Mouse (Mus musculus): ENCODE measurements around the gene Vkorc1l1. TPM values are rescaled to one million over a fixed set of nuclear protein-coding genes. Genes with fewer than 3 reads are reported as not detected.

The Vkorc1l1 gene
- polyA plus RNA-seq, 1 experiment from 2014 or later: 14.5 TPM

GRCm38 (mm10) chr5:130003229-130003628 is 61.5 kb downstream of the Vkorc1l1 start:
- peaks cover 8 to 13% of the 10 kb centered on the region in 2 experiments for H3K4me1 ChIP-seq (ENCODE audit: control insufficient read depth in 2 of 2, insufficient read depth in 2 of 2, low read length in 2 of 2)
- H3K4me3 ChIP-seq (ENCODE audit: control insufficient read depth in 1 of 2, insufficient read depth in 1 of 2, low read depth in 1 of 2, low read length in 2 of 2): peak overlapping the region; percentile 60 to 87; a peak in 3 of 4 replicates
- peak overlapping the region; percentile 82 for H3K9ac ChIP-seq (ENCODE audit: low read length)
- H3K27me3 ChIP-seq (ENCODE audit: control insufficient read depth, insufficient read depth, low read length): no peaks in the 10 kb centered on the region
- 0 out of 2 replicates have a peak, but pooled peaks cover 5% of the 10 kb centered on the region for H3K36me3 ChIP-seq (ENCODE audit: control insufficient read depth, insufficient read depth, low read length)
- 50% methylated on average over 7 of the region's 7 CpGs for WGBS
- H3K9me3 ChIP-seq (ENCODE audit: control insufficient read depth, low read length): peaks cover 11% of the 10 kb centered on the region; the same call in 1 of the 2 replicates
- no peak for ATAC-seq (ENCODE audit: insufficient number of reproducible peaks, insufficient read depth, low FRiP score, low read depth)
- H3K4me2 ChIP-seq (ENCODE audit: low read length): peak overlapping the region; percentile 89
- H3K27ac ChIP-seq (replicated peaks in 1 of 2; ENCODE audit: control insufficient read depth in 1 of 2, insufficient read depth in 1 of 2, low read depth in 2 of 2, low read length in 2 of 2): peak overlapping the region; percentile 65 to 88

GRCm38 (mm10) chr5:130007344-130007743 is 65.6 kb downstream of the Vkorc1l1 start:
- Histone ChIP-seq H3K4me2 (ENCODE audit: low read length) (no peak overlapping the region), H3K27ac (replicated peaks in 1 of 2; ENCODE audit: control insufficient read depth in 1 of 2, insufficient read depth in 1 of 2, low read depth in 2 of 2, low read length in 2 of 2) (no peak overlapping the region), H3K9me3 (ENCODE audit: control insufficient read depth, low read length) (peaks cover 20% of the 10 kb centered on the region), H3K4me3 (ENCODE audit: control insufficient read depth in 1 of 2, insufficient read depth in 1 of 2, low read depth in 1 of 2, low read length in 2 of 2) (no peak overlapping the region), H3K9ac (ENCODE audit: low read length) (no peak overlapping the region), H3K27me3 (ENCODE audit: control insufficient read depth, insufficient read depth, low read length) (no peaks in the 10 kb centered on the region), H3K36me3 (ENCODE audit: control insufficient read depth, insufficient read depth, low read length) (no peaks in the 10 kb centered on the region; the same call in 1 of the 2 replicates), H3K4me1 (ENCODE audit: control insufficient read depth in 2 of 2, insufficient read depth in 2 of 2, low read length in 2 of 2) (peaks cover 4 to 7% of the 10 kb centered on the region in 2 experiments)
- no peak for ATAC-seq (ENCODE audit: insufficient number of reproducible peaks, insufficient read depth, low FRiP score, low read depth)
- WGBS: 89% methylated on average over 1 of the region's 1 CpGs

DNA sequence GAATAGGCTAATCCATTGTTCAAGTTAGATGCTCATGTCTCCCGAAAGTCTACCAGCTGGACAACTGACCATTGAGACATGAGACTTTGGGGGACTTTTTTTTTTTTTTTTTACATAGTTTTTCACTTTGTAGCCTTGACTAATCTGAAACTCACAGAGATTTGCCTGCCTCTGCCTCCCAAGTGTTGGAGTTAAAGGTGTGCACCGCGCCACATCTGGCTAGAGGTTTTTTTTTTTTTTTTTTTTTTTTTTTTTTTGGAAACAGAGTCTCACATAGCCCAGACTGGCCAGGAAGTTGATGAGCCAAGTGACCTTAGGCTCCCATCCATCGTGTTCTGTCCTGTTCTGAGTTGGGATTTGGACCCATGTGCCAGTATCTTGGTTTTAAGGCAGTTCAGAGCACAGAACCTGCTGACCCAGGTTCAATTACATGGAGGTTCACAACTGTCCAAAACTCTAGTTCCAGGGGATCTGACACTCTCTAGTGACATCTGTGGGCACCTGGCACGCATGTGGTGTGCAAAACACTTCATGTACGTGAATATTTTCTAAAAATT is 66.3 kb downstream of the Vkorc1l1 start:
- Histone ChIP-seq H3K27me3 (ENCODE audit: control insufficient read depth, insufficient read depth, low read length) (no peaks in the 10 kb centered on the region), H3K4me1 (ENCODE audit: control insufficient read depth in 2 of 2, insufficient read depth in 2 of 2, low read length in 2 of 2) (peaks cover 3 to 4% of the 10 kb centered on the region in 2 experiments), H3K4me2 (ENCODE audit: low read length) (no peak overlapping the region), H3K27ac (replicated peaks in 1 of 2; ENCODE audit: control insufficient read depth in 1 of 2, insufficient read depth in 1 of 2, low read depth in 2 of 2, low read length in 2 of 2) (no peak overlapping the region), H3K4me3 (ENCODE audit: control insufficient read depth in 1 of 2, insufficient read depth in 1 of 2, low read depth in 1 of 2, low read length in 2 of 2) (no peak overlapping the region), H3K9ac (ENCODE audit: low read length) (no peak overlapping the region), H3K9me3 (ENCODE audit: control insufficient read depth, low read length) (peaks cover 20% of the 10 kb centered on the region), H3K36me3 (ENCODE audit: control insufficient read depth, insufficient read depth, low read length) (no peaks in the 10 kb centered on the region; the same call in 1 of the 2 replicates)
- no peak for ATAC-seq (ENCODE audit: insufficient number of reproducible peaks, insufficient read depth, low FRiP score, low read depth)
- 74% methylated on average over 6 of the region's 6 CpGs for WGBS

GRCm38 (mm10) chr5:130009784-130010183 is 68.0 kb downstream of the Vkorc1l1 start:
- no peak for ATAC-seq (ENCODE audit: insufficient number of reproducible peaks, insufficient read depth, low FRiP score, low read depth)
- no peaks in the 10 kb centered on the region for H3K4me1 ChIP-seq (ENCODE audit: control insufficient read depth in 2 of 2, insufficient read depth in 2 of 2, low read length in 2 of 2)
- peaks cover 15% of the 10 kb centered on the region for H3K9me3 ChIP-seq (ENCODE audit: control insufficient read depth, low read length)
- no peak overlapping the region for H3K9ac ChIP-seq (ENCODE audit: low read length)
- 87% methylated on average over 4 of the region's 4 CpGs for WGBS
- no peak overlapping the region for H3K4me3 ChIP-seq (ENCODE audit: control insufficient read depth in 1 of 2, insufficient read depth in 1 of 2, low read depth in 1 of 2, low read length in 2 of 2)
- H3K4me2 ChIP-seq (ENCODE audit: low read length): no peak overlapping the region
- H3K27me3 ChIP-seq (ENCODE audit: control insufficient read depth, insufficient read depth, low read length): no peaks in the 10 kb centered on the region
- H3K36me3 ChIP-seq (ENCODE audit: control insufficient read depth, insufficient read depth, low read length): no peaks in the 10 kb centered on the region; the same call in 1 of the 2 replicates
- H3K27ac ChIP-seq (replicated peaks in 1 of 2; ENCODE audit: control insufficient read depth in 1 of 2, insufficient read depth in 1 of 2, low read depth in 2 of 2, low read length in 2 of 2): no peak overlapping the region

DNA sequence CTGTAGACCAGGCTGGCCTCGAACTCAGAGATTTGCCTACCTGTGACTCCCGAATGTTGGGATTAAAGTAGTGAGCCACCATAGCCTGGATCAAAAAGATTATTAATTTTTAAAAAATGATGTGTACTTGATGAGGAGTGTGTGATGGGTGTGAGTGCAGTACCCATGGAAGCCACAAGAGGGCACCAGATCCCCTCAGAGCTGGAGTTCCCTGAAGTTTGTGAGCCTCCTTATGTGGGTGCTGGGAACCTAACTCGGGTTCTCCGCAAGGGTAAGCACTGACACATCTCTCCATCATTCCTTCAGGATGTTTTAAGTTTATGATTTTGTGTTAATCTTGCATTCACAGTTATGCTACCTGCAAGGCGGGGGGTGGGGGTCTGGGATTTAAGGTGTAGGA is 69.2 kb downstream of the Vkorc1l1 start:
- Histone ChIP-seq H3K27ac (replicated peaks in 1 of 2; ENCODE audit: control insufficient read depth in 1 of 2, insufficient read depth in 1 of 2, low read depth in 2 of 2, low read length in 2 of 2) (no peak overlapping the region), H3K4me3 (ENCODE audit: control insufficient read depth in 1 of 2, insufficient read depth in 1 of 2, low read depth in 1 of 2, low read length in 2 of 2) (no peak overlapping the region), H3K9ac (ENCODE audit: low read length) (no peak overlapping the region), H3K4me1 (ENCODE audit: control insufficient read depth in 2 of 2, insufficient read depth in 2 of 2, low read length in 2 of 2) (no peaks in the 10 kb centered on the region), H3K36me3 (ENCODE audit: control insufficient read depth, insufficient read depth, low read length) (peaks cover 6% of the 10 kb centered on the region; the same call in 1 of the 2 replicates), H3K9me3 (ENCODE audit: control insufficient read depth, low read length) (peaks cover 9% of the 10 kb centered on the region), H3K4me2 (ENCODE audit: low read length) (no peak overlapping the region), H3K27me3 (ENCODE audit: control insufficient read depth, insufficient read depth, low read length) (no peaks in the 10 kb centered on the region)
- no peak for ATAC-seq (ENCODE audit: insufficient number of reproducible peaks, insufficient read depth, low FRiP score, low read depth)
- whole genome bisulfite sequencing: 92% methylated on average over 5 of the region's 5 CpGs

GRCm38 (mm10) chr5:130015104-130015503 is 73.3 kb downstream of the Vkorc1l1 start:
- ATAC-seq (ENCODE audit: insufficient number of reproducible peaks, insufficient read depth, low FRiP score, low read depth): no peak
- Histone ChIP-seq H3K27ac (replicated peaks in 1 of 2; ENCODE audit: control insufficient read depth in 1 of 2, insufficient read depth in 1 of 2, low read depth in 2 of 2, low read length in 2 of 2) (no peak overlapping the region), H3K36me3 (ENCODE audit: control insufficient read depth, insufficient read depth, low read length) (peaks cover 6% of the 10 kb centered on the region; the same call in 1 of the 2 replicates), H3K27me3 (ENCODE audit: control insufficient read depth, insufficient read depth, low read length) (no peaks in the 10 kb centered on the region), H3K4me3 (ENCODE audit: control insufficient read depth in 1 of 2, insufficient read depth in 1 of 2, low read depth in 1 of 2, low read length in 2 of 2) (no peak overlapping the region), H3K4me1 (ENCODE audit: control insufficient read depth in 2 of 2, insufficient read depth in 2 of 2, low read length in 2 of 2) (peaks cover 0 to 4% of the 10 kb centered on the region in 2 experiments; a peak in 1 of 4 replicates), H3K9ac (ENCODE audit: low read length) (no peak overlapping the region), H3K9me3 (ENCODE audit: control insufficient read depth, low read length) (peaks cover 9% of the 10 kb centered on the region), H3K4me2 (ENCODE audit: low read length) (no peak overlapping the region)
- WGBS: 95% methylated on average over 3 of the region's 3 CpGs

DNA sequence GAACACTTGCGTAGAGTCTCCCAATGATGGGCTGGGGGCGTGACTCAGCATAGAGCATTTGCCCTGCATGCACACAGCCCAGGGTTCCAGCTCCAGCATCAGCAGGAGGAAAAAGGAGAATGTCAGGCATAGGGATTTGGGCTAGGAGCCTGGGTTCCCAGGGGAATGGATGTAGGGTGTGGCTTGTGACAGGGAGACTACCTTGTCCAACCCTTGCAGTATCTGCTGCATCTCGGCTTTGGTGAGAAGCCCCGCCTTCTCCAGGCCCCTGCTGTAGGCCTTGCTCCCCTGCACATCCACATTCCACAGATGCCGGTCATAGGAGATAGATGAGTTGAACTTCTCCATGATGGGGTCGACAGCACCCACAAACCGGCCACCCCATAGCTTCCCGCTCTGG is 77.7 kb downstream of the Vkorc1l1 start:
- Histone ChIP-seq H3K27me3 (ENCODE audit: control insufficient read depth, insufficient read depth, low read length) (no peaks in the 10 kb centered on the region), H3K4me1 (ENCODE audit: control insufficient read depth in 2 of 2, insufficient read depth in 2 of 2, low read length in 2 of 2) (peaks cover 5 to 6% of the 10 kb centered on the region in 2 experiments), H3K9ac (ENCODE audit: low read length) (no peak overlapping the region), H3K9me3 (ENCODE audit: control insufficient read depth, low read length) (no peaks in the 10 kb centered on the region), H3K4me3 (ENCODE audit: control insufficient read depth in 1 of 2, insufficient read depth in 1 of 2, low read depth in 1 of 2, low read length in 2 of 2) (no peak overlapping the region), H3K27ac (replicated peaks in 1 of 2; ENCODE audit: control insufficient read depth in 1 of 2, insufficient read depth in 1 of 2, low read depth in 2 of 2, low read length in 2 of 2) (no peak overlapping the region), H3K4me2 (ENCODE audit: low read length) (no peak overlapping the region), H3K36me3 (ENCODE audit: control insufficient read depth, insufficient read depth, low read length) (peaks cover 6% of the 10 kb centered on the region; the same call in 1 of the 2 replicates)
- ATAC-seq (ENCODE audit: insufficient number of reproducible peaks, insufficient read depth, low FRiP score, low read depth): no peak
- 36% methylated on average over 8 of the region's 8 CpGs for WGBS

Data from heart, embryonic 14.5 days (tissue).